23 mouse cellular contexts compared by ENCODE assay signal in the genomic region with DNA sequence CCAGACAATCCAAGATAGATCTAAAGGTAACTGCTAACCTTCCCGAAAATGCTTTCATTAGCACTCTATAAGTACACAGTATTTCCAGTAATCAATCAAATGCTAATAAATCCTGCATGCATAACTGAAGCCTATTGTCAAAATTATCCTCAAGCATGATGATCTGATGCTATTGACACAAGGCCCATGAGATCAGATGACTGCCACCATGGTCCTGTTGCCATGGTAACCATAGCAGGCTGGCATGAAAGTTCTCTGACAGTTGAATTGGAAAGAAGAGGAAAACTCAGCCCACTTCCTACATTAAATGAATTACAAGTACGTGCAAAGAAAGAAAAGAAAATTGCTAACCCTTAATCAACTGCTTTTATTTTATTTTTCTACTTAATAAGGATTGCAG.
DNase-seq lines count a peak whose midpoint lies in the region; ATAC-seq lines count a peak whose summit lies in the region.
"Had no signal": no experiment of that assay in that cellular context is flagged by ENCODE, and none has a peak within 500 bp of the region (broad histone marks: within the 10 kb centered on the region; RNA-seq: fewer than 3 reads in every experiment).

No protein-coding gene starts in this region.

- no peak overlapping the region for H3K9ac ChIP-seq in hindbrain, embryonic 11.5 days (ENCODE audit: low read depth, low read length)
- no peak overlapping the region for H3K9ac ChIP-seq in hindbrain, embryonic 14.5 days
- H3K9ac ChIP-seq in midbrain, embryonic 15.5 days = no peak overlapping the region
- no peak overlapping the region for H3K9ac ChIP-seq in midbrain, embryonic 11.5 days (ENCODE audit: low read length)
- H3K9ac ChIP-seq: kidney, embryonic 15.5 days; liver, embryonic 15.5 days; lung, embryonic 15.5 days; neural tube, embryonic 12.5 days had no signal

- WGBS in hindbrain, embryonic 11.5 days = 50% methylated on average over 2 of the region's 2 CpGs
- WGBS in hindbrain, embryonic 14.5 days = 29% methylated on average over 2 of the region's 2 CpGs
- 43% methylated on average over 2 of the region's 2 CpGs for WGBS in midbrain, embryonic 15.5 days
- 58% methylated on average over 2 of the region's 2 CpGs for WGBS in midbrain, embryonic 11.5 days

- H3K4me2 ChIP-seq in hindbrain, embryonic 11.5 days (replicated peaks; ENCODE audit: low read depth, low read length) = no peak overlapping the region
- no peak overlapping the region for H3K4me2 ChIP-seq in hindbrain, embryonic 14.5 days (replicated peaks)
- H3K4me2 ChIP-seq in midbrain, embryonic 15.5 days = no peak overlapping the region
- H3K4me2 ChIP-seq in midbrain, embryonic 11.5 days = no peak overlapping the region
- H3K4me2 ChIP-seq: kidney, embryonic 15.5 days; liver, embryonic 15.5 days; lung, embryonic 15.5 days; neural tube, embryonic 12.5 days had no signal

- no peaks in the 10 kb centered on the region for H3K4me1 ChIP-seq in hindbrain, embryonic 11.5 days (replicated peaks; ENCODE audit: control insufficient read depth, insufficient read depth, low read length)
- H3K4me1 ChIP-seq in hindbrain, embryonic 14.5 days (replicated peaks; ENCODE audit: control insufficient read depth, insufficient read depth, low read length) = peaks cover 9% of the 10 kb centered on the region; the same call in 1 of the 2 replicates
- peaks cover 7% of the 10 kb centered on the region for H3K4me1 ChIP-seq in midbrain, embryonic 15.5 days
- no peaks in the 10 kb centered on the region for H3K4me1 ChIP-seq in midbrain, embryonic 11.5 days (ENCODE audit: control insufficient read depth, insufficient read depth, low read length)
- H3K4me1 ChIP-seq: kidney, embryonic 15.5 days; limb, embryonic 10.5 days; liver, embryonic 15.5 days; lung, embryonic 15.5 days; megakaryocyte, embryonic 14.5 days; neural tube, embryonic 12.5 days had no signal

- H3K27ac ChIP-seq in hindbrain, embryonic 11.5 days (ENCODE audit: low read depth, low read length) = no peak overlapping the region
- no peak overlapping the region for H3K27ac ChIP-seq in hindbrain, embryonic 14.5 days
- H3K27ac ChIP-seq in midbrain, embryonic 15.5 days = peak overlapping the region; percentile 45
- H3K27ac ChIP-seq in midbrain, embryonic 11.5 days (ENCODE audit: low read depth, low read length) = no peak overlapping the region
- H3K27ac ChIP-seq: heart, adult 2 months; kidney, embryonic 15.5 days; limb, embryonic 10.5 days; liver, embryonic 15.5 days; lung, embryonic 15.5 days; neural tube, embryonic 12.5 days had no signal

- no peak overlapping the region for H3K4me3 ChIP-seq in hindbrain, embryonic 11.5 days (ENCODE audit: low read depth, low read length)
- H3K4me3 ChIP-seq in hindbrain, embryonic 14.5 days (replicated peaks; ENCODE audit: low read length) = no peak overlapping the region
- no peak overlapping the region for H3K4me3 ChIP-seq in midbrain, embryonic 15.5 days
- no peak overlapping the region for H3K4me3 ChIP-seq in midbrain, embryonic 11.5 days (ENCODE audit: low read depth, low read length)
- H3K4me3 ChIP-seq: heart, adult 2 months; kidney, embryonic 15.5 days; limb, embryonic 10.5 days; liver, embryonic 15.5 days; lung, embryonic 15.5 days; megakaryocyte, embryonic 14.5 days; neural tube, embryonic 12.5 days had no signal

- no peak for ATAC-seq in hindbrain, embryonic 11.5 days (ENCODE audit: low FRiP score)
- ATAC-seq in hindbrain, embryonic 14.5 days (ENCODE audit: low FRiP score) = no peak
- peak; percentile 63; the same call in 1 of the 2 replicates for ATAC-seq in midbrain, embryonic 15.5 days (replicated peaks)
- ATAC-seq in midbrain, embryonic 11.5 days (ENCODE audit: low FRiP score) = no peak
- ATAC-seq: activated CD4-positive, CD25-positive, alpha-beta regulatory T cell, adult 4 months; intestine, postnatal 0 days had no signal

- no peaks in the 10 kb centered on the region for H3K27me3 ChIP-seq in hindbrain, embryonic 11.5 days (ENCODE audit: control insufficient read depth, insufficient read depth, low read length)
- no peaks in the 10 kb centered on the region for H3K27me3 ChIP-seq in hindbrain, embryonic 14.5 days (ENCODE audit: control insufficient read depth, insufficient read depth, low read length)
- no peaks in the 10 kb centered on the region for H3K27me3 ChIP-seq in midbrain, embryonic 15.5 days (replicated peaks)
- no peaks in the 10 kb centered on the region for H3K27me3 ChIP-seq in midbrain, embryonic 11.5 days (ENCODE audit: control insufficient read depth, insufficient read depth, low read length)
- H3K27me3 ChIP-seq: kidney, embryonic 15.5 days; liver, embryonic 15.5 days; lung, embryonic 15.5 days; megakaryocyte, embryonic 14.5 days; neural tube, embryonic 12.5 days had no signal

- H3K9me3 ChIP-seq in hindbrain, embryonic 11.5 days (ENCODE audit: control insufficient read depth, low read length) = no peaks in the 10 kb centered on the region
- H3K9me3 ChIP-seq in hindbrain, embryonic 14.5 days (ENCODE audit: control insufficient read depth, low read length) = no peaks in the 10 kb centered on the region
- H3K9me3 ChIP-seq in midbrain, embryonic 15.5 days = no peaks in the 10 kb centered on the region
- H3K9me3 ChIP-seq in midbrain, embryonic 11.5 days (ENCODE audit: control insufficient read depth, low read length) = no peaks in the 10 kb centered on the region
- H3K9me3 ChIP-seq: kidney, embryonic 15.5 days; limb, embryonic 10.5 days; liver, embryonic 15.5 days; lung, embryonic 15.5 days; neural tube, embryonic 12.5 days had no signal

- no peaks in the 10 kb centered on the region for H3K36me3 ChIP-seq in hindbrain, embryonic 11.5 days (ENCODE audit: control insufficient read depth, insufficient read depth, low read length)
- H3K36me3 ChIP-seq in hindbrain, embryonic 14.5 days (replicated peaks; ENCODE audit: control insufficient read depth, insufficient read depth) = no peaks in the 10 kb centered on the region
- no peaks in the 10 kb centered on the region for H3K36me3 ChIP-seq in midbrain, embryonic 15.5 days (replicated peaks)
- no peaks in the 10 kb centered on the region for H3K36me3 ChIP-seq in midbrain, embryonic 11.5 days (ENCODE audit: control insufficient read depth, insufficient read depth, low read length)
- H3K36me3 ChIP-seq: kidney, embryonic 15.5 days; limb, embryonic 10.5 days; liver, embryonic 15.5 days; lung, embryonic 15.5 days; neural tube, embryonic 12.5 days had no signal

- peak; percentile 36 to 45 for DNase-seq in cerebellum, postnatal 10 days
- DNase-seq in cerebellum, adult 8-10 months = no peak
- peak; percentile 26 for DNase-seq in hindbrain, embryonic 11.5 days (ENCODE audit: low spot score)
- no peak for DNase-seq in hindbrain, embryonic 14.5 days (ENCODE audit: low spot score)
- DNase-seq in midbrain, embryonic 11.5 days (ENCODE audit: low spot score, missing footprints) = no peak
- DNase-seq in yolk sac, embryonic 10.5 days (ENCODE audit: low spot score) = no peak
- DNase-seq: adrenal gland, adult 8-10 months; cerebellum, adult 9-10 months; gastrocnemius, postnatal 36 days; heart, adult 2 months; kidney, postnatal 4 days; liver; lung, postnatal 36 days; thymus, postnatal 25 days had no signal

Comparison
In these comparisons a context has a peak if more than half of its experiments do, and no peak if none do; other contexts are left out.
1. DNase-seq: peak in cerebellum, postnatal 10 days (2 of 2) and hindbrain, embryonic 11.5 days (single experiment); none in cerebellum, adult 8-10 months (single experiment), hindbrain, embryonic 14.5 days (single experiment), midbrain, embryonic 11.5 days (single experiment) and yolk sac, embryonic 10.5 days (single experiment).